Mouse (Mus musculus) embryonic facial prominence, embryonic 12.5 days (tissue): Measurements from ENCODE around the gene Barx2. TPM values are rescaled to one million over a fixed set of nuclear protein-coding genes. Genes with fewer than 3 reads are reported as not detected.
"Not testable (repeated sequence)": the region's sequence is repeated elsewhere in the genome, so short reads cannot be mapped to it uniquely, and the experiment has no call there.

Source experiments
- ATAC-seq: fragments of 200-750 bp; cut with Nextera tagmentation; 2 replicates; pipeline ENCODE4 v1.8.0; 2017; ENCODE audit not compliant: insufficient number of reproducible peaks, insufficient read depth, low FRiP score, low TSS enrichment
- H3K27ac ChIP-seq: fragments of 300-500 bp; sonication (generic); 2 replicates; pipeline ENCODE4 v1.5.1; 2016; ENCODE audit warnings: mild to moderate bottlenecking
- H3K27me3 ChIP-seq: fragments of 300-500 bp; sonication (generic); 2 replicates; pipeline ENCODE4 v1.6.1; 2016; ENCODE audit warnings: mild to moderate bottlenecking, moderate library complexity
- H3K36me3 ChIP-seq: fragments of 300-500 bp; sonication (generic); 2 replicates; pipeline ENCODE4 v1.6.1; 2016; ENCODE audit warnings: mild to moderate bottlenecking
- H3K4me1 ChIP-seq: fragments of 300-500 bp; sonication (generic); 2 replicates; pipeline ENCODE4 v1.6.1; 2016
- H3K4me2 ChIP-seq: fragments of 300-500 bp; sonication (generic); replicated peaks from 2 replicates; pipeline ENCODE4 v1.6.1; 2016; ENCODE audit warnings: mild to moderate bottlenecking, moderate library complexity
- H3K4me3 ChIP-seq: fragments of 300-500 bp; sonication (generic); 2 replicates; pipeline ENCODE4 v1.5.1; 2016; ENCODE audit warnings: mild to moderate bottlenecking
- H3K9ac ChIP-seq: fragments of 300-500 bp; sonication (generic); 2 replicates; pipeline ENCODE4 v1.6.1; 2016; ENCODE audit warnings: mild to moderate bottlenecking, moderate library complexity
- H3K9me3 ChIP-seq: fragments of 300-500 bp; sonication (generic); 2 replicates; pipeline ENCODE4 v1.6.1; 2016; ENCODE audit warnings: mild to moderate bottlenecking, moderate library complexity
- WGBS: fragments of 180-500 bp; shearing (Covaris S2); methylation state at CpG from one replicate; pipeline ENCODE4 v1.1.7; 2016; 5-methylcytosine and 5-hydroxymethylcytosine counted together
- polyA plus RNA-seq: library from polyadenylated mRNA; unstranded; fragments of >200 nt; fragmentation: Nextera tagmentation; extraction: Ambion mirVana; gene quantifications from 2 replicates; pipeline ENCODE4 v1.2.1, GENCODE M21; 2016

Gene Barx2
- polyA plus RNA-seq = 1.1 and 1.8 TPM in 2 replicates

DNA sequence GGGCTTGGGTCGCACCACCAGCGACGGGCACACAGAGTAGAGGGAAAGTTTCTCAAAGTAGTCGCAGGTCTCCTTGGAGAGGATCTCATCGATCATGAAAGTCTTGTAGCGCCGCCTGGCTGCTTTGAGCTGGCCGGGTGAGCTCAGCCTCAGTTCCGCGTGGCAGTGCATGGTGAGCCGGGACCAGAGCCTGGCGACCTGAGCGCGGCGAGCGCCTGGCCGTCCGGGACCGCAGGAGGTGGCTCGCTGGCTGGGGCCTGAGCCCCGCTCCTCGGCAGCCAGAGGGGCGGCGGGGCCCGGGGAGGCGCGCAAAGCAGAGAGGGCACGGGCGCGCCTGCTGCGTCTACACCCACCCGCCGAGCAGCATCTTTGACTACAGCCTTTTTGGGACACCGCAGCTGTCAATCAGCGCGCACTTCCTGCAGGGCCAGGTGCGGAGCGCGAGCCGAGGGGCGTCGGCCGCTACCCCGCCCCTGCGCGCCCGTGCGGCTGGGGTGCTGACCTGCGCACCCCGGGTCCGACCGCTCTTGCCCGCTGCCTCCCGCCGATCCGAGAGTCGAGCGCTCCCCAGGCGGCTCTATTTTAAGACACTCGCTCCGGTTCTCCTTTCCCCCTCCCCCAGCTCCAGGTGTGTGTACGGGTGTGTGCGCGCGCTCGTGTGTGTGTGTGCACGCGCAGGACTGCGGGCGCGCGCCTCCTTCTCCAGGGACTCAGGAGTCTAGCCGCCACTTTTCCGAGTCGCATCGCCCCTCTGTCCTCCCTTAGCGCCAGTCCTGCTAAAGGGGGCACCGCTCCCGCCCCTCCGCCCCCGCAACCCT is at the start of gene Barx2:
TSS of gene Barx2 (minus strand) at position 542 of the 818 bp plus-strand sequence.
- H3K4me3 ChIP-seq = peak within 1 kb of the TSS; percentile 52
- H3K27ac ChIP-seq = no peak within 1 kb of the TSS
- under 1% methylated on average over 80 of the region's 81 CpGs for WGBS
- ATAC-seq = peak; percentile 86; the same call in 1 of the 2 replicates
- peaks cover 80% of the 10 kb centered on the region for H3K27me3 ChIP-seq
- peak within 1 kb of the TSS; percentile 50 for H3K9ac ChIP-seq
- no peaks in the 10 kb centered on the region for H3K9me3 ChIP-seq
- peaks cover 19% of the 10 kb centered on the region for H3K4me1 ChIP-seq
- H3K4me2 ChIP-seq = peak within 1 kb of the TSS; percentile 99
- no peaks in the 10 kb centered on the region for H3K36me3 ChIP-seq

DNA sequence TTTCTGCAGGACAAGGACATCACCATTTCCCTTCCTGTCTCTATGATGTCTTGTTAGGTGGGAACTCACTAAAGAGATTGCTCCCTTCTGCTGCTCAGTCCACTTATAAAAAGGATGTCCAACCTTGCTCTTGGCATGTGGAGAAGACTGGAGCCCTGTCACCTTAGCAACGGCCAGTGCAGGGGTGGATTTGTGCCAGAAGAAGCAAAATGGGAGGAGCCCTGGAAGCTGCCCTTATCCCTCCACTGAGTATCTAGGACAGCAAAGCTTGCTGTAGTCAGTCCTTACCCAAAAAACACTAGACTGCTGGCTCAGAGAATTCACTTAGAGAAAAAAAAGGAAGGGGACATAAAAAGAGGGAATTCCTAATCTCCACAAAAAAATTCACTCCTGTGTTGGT is 49.0 kb upstream of the Barx2 start:
- no peaks in the 10 kb centered on the region for H3K4me1 ChIP-seq
- 59% methylated on average over 1 of the region's 1 CpGs for WGBS
- H3K4me2 ChIP-seq = no peak overlapping the region
- H3K9me3 ChIP-seq = no peaks in the 10 kb centered on the region
- ATAC-seq = no peak
- H3K4me3 ChIP-seq = no peak overlapping the region
- no peak overlapping the region for H3K27ac ChIP-seq
- no peaks in the 10 kb centered on the region for H3K36me3 ChIP-seq
- no peak overlapping the region for H3K9ac ChIP-seq
- no peaks in the 10 kb centered on the region for H3K27me3 ChIP-seq

GRCm38 (mm10) chr9:31960488-31960887 is 47.2 kb upstream of the Barx2 start:
- no peak overlapping the region for H3K27ac ChIP-seq
- ATAC-seq = no peak
- WGBS = 67% methylated on average over 2 of the region's 2 CpGs

DNA sequence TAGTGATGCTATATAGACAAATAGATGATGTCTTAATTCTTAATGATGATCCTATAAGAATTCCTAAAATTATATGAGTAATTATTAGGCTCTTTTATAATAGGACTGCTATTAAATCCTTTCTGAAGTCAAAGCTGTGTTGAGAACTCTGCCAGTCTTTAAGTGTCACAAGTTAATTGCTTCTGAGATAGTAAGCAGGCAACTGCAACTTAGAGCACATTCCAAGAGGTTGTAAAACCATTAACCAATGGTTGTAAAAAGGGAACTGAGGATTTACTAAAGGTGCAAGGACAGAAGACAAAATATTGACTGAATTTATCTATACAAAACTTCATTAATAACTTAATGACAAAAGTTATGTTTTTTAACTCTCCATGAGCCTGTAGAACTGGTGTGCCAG is 44.9 kb upstream of the Barx2 start:
- no peak overlapping the region for H3K4me3 ChIP-seq
- H3K27me3 ChIP-seq = no peaks in the 10 kb centered on the region
- H3K36me3 ChIP-seq = no peaks in the 10 kb centered on the region
- H3K4me1 ChIP-seq = no peaks in the 10 kb centered on the region
- ATAC-seq = no peak
- no peaks in the 10 kb centered on the region for H3K9me3 ChIP-seq
- H3K9ac ChIP-seq = no peak overlapping the region
- H3K4me2 ChIP-seq = no peak overlapping the region
- no peak overlapping the region for H3K27ac ChIP-seq

More at GRCm38 (mm10) chr9:31960488-31960887, 47.2 kb upstream of the Barx2 start:
- no peaks in the 10 kb centered on the region for H3K4me1 ChIP-seq
- no peak overlapping the region for H3K9ac ChIP-seq
- H3K27me3 ChIP-seq = no peaks in the 10 kb centered on the region
- H3K9me3 ChIP-seq = no peaks in the 10 kb centered on the region
- no peak overlapping the region for H3K4me2 ChIP-seq
- H3K4me3 ChIP-seq = no peak overlapping the region
- H3K36me3 ChIP-seq = no peaks in the 10 kb centered on the region

GRCm38 (mm10) chr9:31950506-31950905 is 37.2 kb upstream of the Barx2 start:
- H3K4me1 ChIP-seq = no peaks in the 10 kb centered on the region
- H3K27ac ChIP-seq = no peak overlapping the region
- H3K9me3 ChIP-seq = no peaks in the 10 kb centered on the region
- 85% methylated on average over 5 of the region's 5 CpGs for WGBS
- H3K9ac ChIP-seq = no peak overlapping the region
- ATAC-seq = no peak
- H3K4me2 ChIP-seq = no peak overlapping the region
- H3K4me3 ChIP-seq = no peak overlapping the region
- H3K27me3 ChIP-seq = no peaks in the 10 kb centered on the region
- no peaks in the 10 kb centered on the region for H3K36me3 ChIP-seq

DNA sequence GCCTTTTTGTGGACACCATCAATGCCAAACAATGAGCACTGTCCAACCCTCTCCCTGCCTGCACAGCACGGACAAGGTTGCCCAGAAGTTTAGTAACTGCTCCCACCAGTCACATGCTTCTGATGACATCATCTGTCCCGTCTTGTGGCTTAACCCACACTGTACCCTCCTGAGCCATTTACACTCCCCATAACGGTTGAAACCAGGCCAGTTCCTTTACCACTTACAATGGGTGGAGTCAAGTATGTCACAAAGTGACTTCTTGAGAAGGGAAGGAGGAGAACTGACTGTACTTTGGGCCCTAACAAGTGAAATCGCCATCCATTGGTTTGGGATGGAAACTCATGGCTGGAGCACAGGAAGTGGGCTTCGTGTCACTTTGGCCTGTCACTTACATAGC is 35.8 kb upstream of the Barx2 start:
- no peak overlapping the region for H3K4me2 ChIP-seq

GRCm38 (mm10) chr9:31947051-31947450 is 33.8 kb upstream of the Barx2 start:
- Histone ChIP-seq H3K9ac (no peak overlapping the region), H3K4me2 (no peak overlapping the region), H3K27me3 (no peaks in the 10 kb centered on the region), H3K4me3 (no peak overlapping the region), H3K4me1 (no peaks in the 10 kb centered on the region), H3K27ac (no peak overlapping the region), H3K36me3 (no peaks in the 10 kb centered on the region), H3K9me3 (no peaks in the 10 kb centered on the region)
- ATAC-seq = no peak
- 84% methylated on average over 10 of the region's 10 CpGs for WGBS

More for the DNA sequence above, 35.8 kb upstream of the Barx2 start:
- 86% methylated on average over 5 of the region's 5 CpGs for WGBS
- Histone ChIP-seq H3K36me3 (no peaks in the 10 kb centered on the region), H3K9me3 (no peaks in the 10 kb centered on the region), H3K27ac (no peak overlapping the region), H3K9ac (no peak overlapping the region), H3K4me1 (no peaks in the 10 kb centered on the region), H3K27me3 (no peaks in the 10 kb centered on the region), H3K4me3 (no peak overlapping the region)
- no peak for ATAC-seq

DNA sequence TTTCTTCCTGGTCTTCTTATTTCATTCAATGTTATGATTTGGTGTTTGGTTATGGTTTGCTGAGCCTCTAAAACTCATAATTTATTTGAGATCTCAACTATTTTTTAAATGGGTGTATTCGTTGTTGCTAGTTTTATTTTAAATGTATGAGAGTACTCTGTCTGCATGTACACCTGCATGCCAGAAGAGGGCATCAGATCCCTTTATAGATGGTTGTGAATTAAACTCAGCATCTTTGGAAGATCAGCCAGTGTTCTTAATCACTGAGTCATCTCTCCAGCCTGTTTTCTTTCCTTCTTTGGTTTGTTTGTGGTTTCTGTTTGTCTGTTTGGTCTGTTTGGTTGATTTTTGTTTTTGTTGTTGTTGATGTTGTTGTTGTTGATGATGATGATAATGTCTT is 29.1 kb upstream of the Barx2 start:
- ATAC-seq = no peak
- H3K4me3 ChIP-seq = no peak overlapping the region
- H3K4me1 ChIP-seq = no peaks in the 10 kb centered on the region
- H3K9me3 ChIP-seq = no peaks in the 10 kb centered on the region
- no peak overlapping the region for H3K4me2 ChIP-seq
- no peak overlapping the region for H3K27ac ChIP-seq
- whole genome bisulfite sequencing = 56% methylated on average over 1 of the region's 1 CpGs
- H3K9ac ChIP-seq = no peak overlapping the region
- H3K36me3 ChIP-seq = no peaks in the 10 kb centered on the region
- no peaks in the 10 kb centered on the region for H3K27me3 ChIP-seq

DNA sequence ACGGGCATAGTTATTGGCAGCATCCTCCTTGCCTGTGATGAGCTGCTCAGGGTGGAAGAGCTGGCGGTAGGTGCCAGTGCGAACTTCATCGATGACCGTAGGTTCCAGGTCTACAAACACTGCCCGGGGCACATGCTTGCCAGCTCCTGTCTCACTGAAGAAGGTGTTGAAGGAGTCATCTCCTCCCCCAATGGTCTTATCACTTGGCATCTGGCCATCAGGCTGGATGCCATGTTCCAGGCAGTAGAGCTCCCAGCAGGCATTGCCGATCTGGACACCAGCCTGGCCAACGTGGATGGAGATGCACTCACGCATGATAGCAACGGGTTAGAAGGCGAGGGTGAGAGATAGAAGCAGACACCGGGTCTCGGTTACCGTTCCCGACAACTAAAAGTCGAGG is 23.2 kb upstream of the Barx2 start:
- WGBS = 96% methylated on average over 15 of the region's 16 CpGs
- not testable (repeated sequence) for H3K4me1 ChIP-seq, H3K4me2 ChIP-seq

DNA sequence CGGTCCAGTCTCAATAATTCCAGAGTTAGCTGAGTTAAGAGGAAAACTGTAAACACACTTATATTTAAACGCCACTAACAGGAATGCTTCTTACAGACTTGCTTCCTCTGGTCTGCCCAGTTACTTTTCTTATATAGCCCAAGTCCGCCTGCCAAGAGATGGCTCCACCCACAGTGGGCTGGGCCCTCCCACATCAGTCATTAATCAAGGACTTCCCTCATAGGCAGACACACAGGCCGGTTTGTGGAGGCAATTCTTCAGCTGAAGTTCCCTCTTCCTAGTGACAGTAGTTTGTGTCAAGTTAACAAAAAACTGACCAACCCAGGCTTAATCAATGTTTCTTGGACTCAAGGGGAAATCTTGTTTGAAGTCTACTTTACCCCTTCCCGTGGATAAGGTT is 18.4 kb upstream of the Barx2 start:
- no peak for ATAC-seq
- H3K27me3 ChIP-seq = no peaks in the 10 kb centered on the region
- no peak overlapping the region for H3K4me3 ChIP-seq
- no peaks in the 10 kb centered on the region for H3K9me3 ChIP-seq
- H3K4me2 ChIP-seq = no peak overlapping the region
- H3K36me3 ChIP-seq = no peaks in the 10 kb centered on the region
- no peaks in the 10 kb centered on the region for H3K4me1 ChIP-seq
- H3K9ac ChIP-seq = no peak overlapping the region
- H3K27ac ChIP-seq = no peak overlapping the region
- 55% methylated on average over 5 of the region's 5 CpGs for WGBS

More for the DNA sequence above, 23.2 kb upstream of the Barx2 start:
- H3K27me3 ChIP-seq, H3K36me3 ChIP-seq, H3K27ac ChIP-seq, H3K9me3 ChIP-seq, H3K9ac ChIP-seq, ATAC-seq, H3K4me3 ChIP-seq: not testable (repeated sequence)

GRCm38 (mm10) chr9:31931255-31931654 is 18.0 kb upstream of the Barx2 start:
- Histone ChIP-seq H3K36me3 (no peaks in the 10 kb centered on the region), H3K27me3 (no peaks in the 10 kb centered on the region), H3K4me3 (no peak overlapping the region), H3K27ac (no peak overlapping the region), H3K4me2 (no peak overlapping the region), H3K9me3 (no peaks in the 10 kb centered on the region), H3K9ac (no peak overlapping the region), H3K4me1 (no peaks in the 10 kb centered on the region)
- 73% methylated on average over 3 of the region's 3 CpGs for WGBS
- ATAC-seq = no peak

DNA sequence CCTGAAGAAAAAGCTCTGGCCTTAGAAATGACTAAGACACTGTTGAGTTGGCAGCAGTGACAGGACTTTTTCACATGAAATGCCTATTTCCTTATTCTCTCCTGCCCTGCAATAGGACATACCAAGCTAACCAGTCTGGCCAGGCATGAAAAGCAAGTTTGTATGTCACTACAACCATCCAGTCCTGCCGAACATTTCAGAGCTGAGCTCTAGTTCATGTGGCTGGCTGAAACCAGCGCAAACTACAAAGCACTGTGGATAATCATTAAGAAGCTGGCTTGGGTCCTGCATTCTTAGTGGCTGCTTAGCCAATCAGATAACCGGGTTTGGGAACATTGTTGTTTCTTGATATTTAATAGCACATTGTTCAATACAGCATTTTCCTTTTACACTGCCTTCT is 13.5 kb upstream of the Barx2 start:
- Histone ChIP-seq H3K4me3 (no peak overlapping the region), H3K4me1 (no peaks in the 10 kb centered on the region; the same call in 1 of the 2 replicates)

More for the DNA sequence above, 13.5 kb upstream of the Barx2 start:
- no peak overlapping the region for H3K4me2 ChIP-seq
- H3K9me3 ChIP-seq = no peaks in the 10 kb centered on the region
- no peak for ATAC-seq
- no peak overlapping the region for H3K27ac ChIP-seq
- H3K36me3 ChIP-seq = no peaks in the 10 kb centered on the region
- whole genome bisulfite sequencing = 71% methylated on average over 3 of the region's 3 CpGs
- no peaks in the 10 kb centered on the region for H3K27me3 ChIP-seq
- no peak overlapping the region for H3K9ac ChIP-seq
